Mouse (Mus musculus): ENCODE data around the gene Cd109.

DNA sequence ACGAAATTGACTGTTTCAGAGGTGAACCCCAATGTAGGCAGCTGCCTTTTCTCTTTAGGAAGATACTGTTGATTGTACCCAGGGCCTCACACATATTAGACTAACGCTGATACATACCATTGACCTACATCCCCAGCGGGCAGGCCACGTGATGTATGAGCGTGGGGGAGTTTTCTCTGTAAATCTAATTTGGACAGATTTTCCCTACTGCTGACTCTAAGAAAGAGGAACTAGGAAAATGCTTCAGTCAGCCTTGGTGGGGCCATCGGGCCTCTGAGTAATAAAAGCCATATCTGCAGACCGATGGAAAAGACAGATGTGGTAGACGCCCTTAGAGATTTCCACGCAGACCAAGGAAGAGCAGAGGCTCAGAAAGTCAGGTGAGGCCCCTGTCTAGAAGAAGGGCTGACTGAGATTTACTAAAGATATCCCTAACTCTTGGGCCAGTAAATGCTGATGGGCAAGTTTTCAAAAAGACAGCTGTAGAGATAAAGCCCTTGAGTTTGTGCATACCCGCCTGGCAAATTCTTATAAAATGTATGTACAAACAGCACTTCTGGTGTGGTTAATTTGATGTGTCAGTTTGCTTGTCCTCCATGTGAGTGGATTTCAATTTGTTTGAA lies 26.8 kb upstream of the Cd109 start:
- no peak for TF ChIP-seq ZC3H11A (IDR thresholded peaks at IDR 0.05; ENCODE audit: low read depth, low read length)
- no peak for TF ChIP-seq CTCF (IDR thresholded peaks at IDR 0.05 in 2 of 3, conservative IDR thresholded peaks at IDR 0.05 in 1 of 3; ENCODE audit: control insufficient read depth in 1 of 3, insufficient read depth in 1 of 3, low read depth in 2 of 3, low read length in 3 of 3, poor library complexity in 1 of 3, severe bottlenecking in 1 of 3)
- TF ChIP-seq UBTF (IDR thresholded peaks at IDR 0.05; ENCODE audit: borderline replicate concordance, insufficient read depth, low read depth, low read length) = no peak
- TF ChIP-seq NRF1 (IDR thresholded peaks at IDR 0.05; ENCODE audit: insufficient read depth, low read depth, low read length, poor library complexity, severe bottlenecking) = no peak
